Mouse (Mus musculus): ENCODE measurements around the gene Hoxa9. TPM values are rescaled to one million over a fixed set of nuclear protein-coding genes. Genes with fewer than 3 reads are reported as not detected.

The Hoxa9 gene
- polyA plus RNA-seq, 1 experiment from 2014 or later = 67.8 TPM

DNA sequence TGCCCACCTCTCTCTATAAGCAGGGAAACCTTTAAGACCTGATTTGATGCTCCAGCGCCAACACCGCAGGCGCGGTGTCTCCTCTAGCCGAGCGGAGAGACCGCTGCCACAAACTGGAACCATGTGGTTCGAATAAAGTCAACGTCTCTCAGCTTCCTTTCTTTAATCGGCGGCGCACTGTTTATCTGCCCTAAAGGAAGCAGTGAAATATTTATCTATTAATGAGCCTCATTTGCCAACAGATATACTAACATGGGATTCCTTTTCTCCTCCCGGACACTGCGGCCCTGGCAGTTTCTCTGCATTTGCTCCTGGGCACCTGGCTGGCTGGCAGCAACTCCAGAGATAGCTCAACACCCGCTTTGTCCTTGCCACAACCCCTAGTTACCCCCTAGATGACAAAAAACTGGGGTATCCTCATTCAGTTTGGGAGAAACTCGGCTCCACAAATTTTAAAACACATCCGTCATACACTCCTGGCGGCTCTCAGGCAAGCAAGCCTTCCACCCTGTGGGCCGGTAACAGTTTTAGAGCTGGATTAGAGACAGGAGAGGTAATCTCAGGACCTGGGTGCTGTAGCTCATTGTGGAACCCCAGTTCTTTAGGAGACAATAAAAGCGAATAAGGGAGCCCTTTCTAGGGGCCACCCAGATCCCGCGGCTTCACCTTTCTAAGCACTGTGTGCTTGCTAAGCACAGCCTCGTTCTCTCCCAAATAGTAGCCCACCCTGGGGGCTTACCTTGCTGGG is 12.8 kb downstream of the Hoxa9 start:
- H3K36me3 ChIP-seq (ENCODE audit: control insufficient read depth, insufficient read depth, low read length) = peaks cover 2% of the 10 kb centered on the region; the same call in 1 of the 2 replicates
- H3K4me1 ChIP-seq (ENCODE audit: control insufficient read depth, insufficient read depth, low read length) = peaks cover 50% of the 10 kb centered on the region
- WGBS = 8% methylated on average over 23 of the region's 23 CpGs
- H3K27me3 ChIP-seq (ENCODE audit: control insufficient read depth, insufficient read depth, low read length) = 0 out of 2 replicates have a peak, but pooled peaks cover 7% of the 10 kb centered on the region
- no peak for ATAC-seq (ENCODE audit: low FRiP score, low TSS enrichment)
- H3K9ac ChIP-seq (ENCODE audit: low read depth, low read length) = peak overlapping the region; percentile 87
- H3K27ac ChIP-seq (ENCODE audit: low read depth, low read length) = peak overlapping the region; percentile 98
- H3K9me3 ChIP-seq (ENCODE audit: control insufficient read depth, low read length) = no peaks in the 10 kb centered on the region
- H3K4me2 ChIP-seq (replicated peaks; ENCODE audit: low read depth, low read length) = peak overlapping the region; percentile 97
- peak overlapping the region; percentile 64 for H3K4me3 ChIP-seq (ENCODE audit: low read length)

DNA sequence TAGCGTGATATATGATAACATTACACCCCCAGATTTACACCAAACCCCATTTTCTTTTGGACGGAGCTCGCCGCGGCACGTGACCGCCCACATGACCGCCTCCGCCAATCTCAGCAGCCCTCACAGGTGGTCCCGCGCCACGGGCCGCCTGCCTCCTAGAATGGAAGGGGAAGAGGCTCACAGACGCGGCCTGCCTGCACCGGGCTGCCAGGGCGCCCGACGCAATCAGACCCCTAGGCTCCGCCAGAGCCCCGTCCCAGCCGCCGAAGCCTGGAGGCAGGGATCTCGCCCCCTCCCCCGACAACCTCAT is 13.5 kb downstream of the Hoxa9 start:
- Histone ChIP-seq H3K27ac (ENCODE audit: low read depth, low read length) (peak overlapping the region; percentile 98), H3K9ac (ENCODE audit: low read depth, low read length) (peak overlapping the region; percentile 95), H3K9me3 (ENCODE audit: control insufficient read depth, low read length) (no peaks in the 10 kb centered on the region), H3K4me1 (ENCODE audit: control insufficient read depth, insufficient read depth, low read length) (peaks cover 50% of the 10 kb centered on the region), H3K27me3 (ENCODE audit: control insufficient read depth, insufficient read depth, low read length) (0 out of 2 replicates have a peak, but pooled peaks cover 7% of the 10 kb centered on the region), H3K4me3 (ENCODE audit: low read length) (peak overlapping the region; percentile 64), H3K36me3 (ENCODE audit: control insufficient read depth, insufficient read depth, low read length) (no peaks in the 10 kb centered on the region; the same call in 1 of the 2 replicates), H3K4me2 (replicated peaks; ENCODE audit: low read depth, low read length) (peak overlapping the region; percentile 97)
- ATAC-seq (ENCODE audit: low FRiP score, low TSS enrichment) = peak; percentile 79
- WGBS = under 1% methylated on average over 25 of the region's 25 CpGs

DNA sequence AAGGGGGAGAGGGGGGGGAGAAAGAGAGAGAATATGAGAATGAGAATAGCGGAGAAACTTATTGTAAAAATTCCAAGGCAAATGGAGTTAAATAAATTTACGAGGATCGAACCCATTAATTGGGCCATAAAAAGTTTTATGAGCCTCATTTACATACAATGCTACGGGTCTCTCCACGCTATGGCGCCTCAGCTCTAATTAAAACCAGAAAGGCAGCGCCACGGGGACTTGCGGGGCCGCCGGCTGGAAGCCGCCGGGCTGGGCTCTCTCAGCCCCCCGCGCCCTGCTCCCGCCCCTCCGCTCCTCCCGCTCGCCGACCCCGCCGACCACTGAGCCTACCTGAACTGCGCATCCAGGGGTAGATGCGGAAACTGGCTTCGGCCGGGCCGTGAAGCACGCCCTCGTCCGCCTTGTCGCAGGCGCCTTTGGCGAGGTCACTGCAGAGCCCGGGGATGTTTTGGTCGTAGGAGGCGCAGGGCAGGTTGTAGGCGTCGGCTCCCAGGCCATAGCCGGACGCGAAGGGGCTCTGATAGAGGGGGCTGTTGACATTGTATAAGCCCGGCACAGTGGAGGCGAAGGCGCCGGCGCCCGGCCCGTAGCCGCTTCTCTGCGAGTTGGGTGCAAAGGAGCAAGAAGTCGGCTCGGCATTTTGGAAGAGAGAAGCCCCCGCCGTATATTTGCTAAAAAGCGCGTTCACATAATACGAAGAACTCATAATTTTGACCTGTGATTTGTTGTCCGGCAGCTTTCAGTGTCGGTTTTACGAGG is 14.0 kb downstream of the Hoxa9 start:
- peak overlapping the region; percentile 95 for H3K9ac ChIP-seq (ENCODE audit: low read depth, low read length)
- ATAC-seq (ENCODE audit: low FRiP score, low TSS enrichment) = no peak
- H3K27ac ChIP-seq (ENCODE audit: low read depth, low read length) = peak overlapping the region; percentile 98
- no peaks in the 10 kb centered on the region for H3K9me3 ChIP-seq (ENCODE audit: control insufficient read depth, low read length)
- peak overlapping the region; percentile 97 for H3K4me2 ChIP-seq (replicated peaks; ENCODE audit: low read depth, low read length)
- under 1% methylated on average over 60 of the region's 60 CpGs for WGBS
- peak overlapping the region; percentile 64 for H3K4me3 ChIP-seq (ENCODE audit: low read length)
- peaks cover 46% of the 10 kb centered on the region for H3K4me1 ChIP-seq (ENCODE audit: control insufficient read depth, insufficient read depth, low read length)
- H3K27me3 ChIP-seq (ENCODE audit: control insufficient read depth, insufficient read depth, low read length) = 0 out of 2 replicates have a peak, but pooled peaks cover 3% of the 10 kb centered on the region
- H3K36me3 ChIP-seq (ENCODE audit: control insufficient read depth, insufficient read depth, low read length) = no peaks in the 10 kb centered on the region; the same call in 1 of the 2 replicates

DNA sequence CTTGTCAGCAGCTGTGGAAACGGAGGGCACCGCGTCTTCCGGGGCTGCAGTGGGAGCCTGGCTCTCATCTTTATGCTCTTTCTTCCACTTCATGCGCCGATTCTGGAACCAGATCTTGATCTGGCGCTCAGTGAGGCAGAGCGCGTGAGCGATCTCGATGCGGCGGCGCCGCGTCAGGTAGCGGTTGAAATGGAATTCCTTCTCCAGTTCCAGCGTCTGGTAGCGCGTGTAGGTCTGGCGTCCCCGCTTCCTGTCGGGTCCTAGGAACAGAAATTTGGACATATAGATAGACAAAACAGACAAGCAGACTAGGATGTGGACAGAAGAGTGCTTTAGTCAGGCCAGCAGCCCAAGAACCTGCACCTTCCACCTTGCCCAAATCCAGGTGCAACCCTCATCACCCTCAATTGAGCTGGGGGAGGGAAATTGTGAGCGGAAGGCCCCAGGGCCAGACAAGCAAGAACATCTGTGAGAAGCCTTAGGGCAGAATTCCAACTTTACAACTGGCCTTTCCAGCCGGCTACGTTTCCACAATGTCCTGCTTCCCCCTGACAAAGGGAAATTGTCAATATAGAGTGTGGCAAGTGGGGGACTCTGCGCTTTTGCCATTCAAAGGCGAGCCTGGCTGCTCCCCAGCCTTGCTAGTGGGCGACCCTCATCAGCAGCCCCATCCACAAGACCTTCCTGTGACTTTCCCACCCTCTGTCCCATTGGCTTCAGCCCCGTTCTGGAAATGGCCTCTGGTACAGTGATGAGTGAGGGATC is 14.9 kb downstream of the Hoxa9 start:
- Histone ChIP-seq H3K36me3 (ENCODE audit: control insufficient read depth, insufficient read depth, low read length) (no peaks in the 10 kb centered on the region; the same call in 1 of the 2 replicates), H3K4me3 (ENCODE audit: low read length) (peak overlapping the region; percentile 64), H3K9me3 (ENCODE audit: control insufficient read depth, low read length) (no peaks in the 10 kb centered on the region), H3K4me2 (replicated peaks; ENCODE audit: low read depth, low read length) (peak overlapping the region; percentile 97), H3K27me3 (ENCODE audit: control insufficient read depth, insufficient read depth, low read length) (peaks cover 3% of the 10 kb centered on the region; the same call in 1 of the 2 replicates), H3K27ac (ENCODE audit: low read depth, low read length) (peak overlapping the region; percentile 98), H3K9ac (ENCODE audit: low read depth, low read length) (peak overlapping the region; percentile 95), H3K4me1 (ENCODE audit: control insufficient read depth, insufficient read depth, low read length) (peaks cover 46% of the 10 kb centered on the region)
- ATAC-seq (ENCODE audit: low FRiP score, low TSS enrichment) = no peak
- under 1% methylated on average over 30 of the region's 30 CpGs for WGBS

DNA sequence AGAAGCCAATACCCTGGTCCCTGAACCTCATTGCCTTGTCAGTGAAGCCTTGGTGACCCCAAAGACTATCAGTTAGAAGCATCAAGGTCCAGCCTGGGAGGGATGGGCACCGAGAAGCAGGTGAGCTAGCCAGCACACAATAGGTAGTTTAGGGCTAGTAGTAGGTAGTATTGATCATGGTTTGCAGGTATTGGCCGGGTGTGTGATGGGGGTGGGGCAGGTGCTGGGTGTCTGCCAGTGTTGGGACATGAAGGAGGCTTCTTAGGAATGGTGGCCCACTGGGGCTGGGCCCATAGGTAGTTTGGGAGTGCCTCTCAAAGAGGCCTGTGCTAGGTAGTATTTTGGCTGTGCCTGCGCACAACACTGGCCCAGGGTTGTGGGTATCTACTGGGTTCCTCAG is 15.8 kb downstream of the Hoxa9 start:
- peaks cover 2% of the 10 kb centered on the region; the same call in 1 of the 2 replicates for H3K27me3 ChIP-seq (ENCODE audit: control insufficient read depth, insufficient read depth, low read length)
- H3K4me3 ChIP-seq (ENCODE audit: low read length) = peak overlapping the region; percentile 64; the same call in 1 of the 2 replicates
- H3K27ac ChIP-seq (ENCODE audit: low read depth, low read length) = peak overlapping the region; percentile 27; the same call in 1 of the 2 replicates
- H3K4me2 ChIP-seq (replicated peaks; ENCODE audit: low read depth, low read length) = peak overlapping the region; percentile 97
- H3K9me3 ChIP-seq (ENCODE audit: control insufficient read depth, low read length) = no peaks in the 10 kb centered on the region
- WGBS = 24% methylated on average over 3 of the region's 3 CpGs
- peaks cover 39% of the 10 kb centered on the region for H3K4me1 ChIP-seq (ENCODE audit: control insufficient read depth, insufficient read depth, low read length)
- ATAC-seq (ENCODE audit: low FRiP score, low TSS enrichment) = no peak
- H3K36me3 ChIP-seq (ENCODE audit: control insufficient read depth, insufficient read depth, low read length) = no peaks in the 10 kb centered on the region; the same call in 1 of the 2 replicates
- H3K9ac ChIP-seq (ENCODE audit: low read depth, low read length) = peak overlapping the region; percentile 95

DNA sequence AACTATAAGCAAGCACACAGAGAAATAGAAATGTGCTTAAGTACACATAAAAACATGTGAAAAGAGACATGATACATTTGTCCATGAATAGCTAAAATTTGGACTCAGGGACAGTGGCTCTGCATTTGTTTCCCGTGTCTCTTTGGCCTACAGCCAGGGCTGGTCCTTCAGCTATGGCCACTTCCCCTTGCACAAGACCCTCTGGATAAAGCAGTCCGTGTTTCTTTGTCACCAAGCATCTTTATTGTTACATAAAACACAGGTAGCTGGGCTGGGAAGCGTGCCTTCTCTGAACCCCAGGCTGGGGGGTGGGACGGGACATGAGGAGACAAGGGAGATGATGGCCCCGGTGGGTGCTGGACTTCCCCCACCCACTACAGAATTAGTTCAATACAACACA is 16.6 kb downstream of the Hoxa9 start:
- H3K4me1 ChIP-seq (ENCODE audit: control insufficient read depth, insufficient read depth, low read length) = peaks cover 36% of the 10 kb centered on the region
- peak overlapping the region; percentile 27; the same call in 1 of the 2 replicates for H3K27ac ChIP-seq (ENCODE audit: low read depth, low read length)
- no peak for ATAC-seq (ENCODE audit: low FRiP score, low TSS enrichment)
- peak overlapping the region; percentile 15; the same call in 1 of the 2 replicates for H3K4me3 ChIP-seq (ENCODE audit: low read length)
- H3K27me3 ChIP-seq (ENCODE audit: control insufficient read depth, insufficient read depth, low read length) = no peaks in the 10 kb centered on the region; the same call in 1 of the 2 replicates
- H3K9ac ChIP-seq (ENCODE audit: low read depth, low read length) = peak overlapping the region; percentile 91; the same call in 1 of the 2 replicates
- peak overlapping the region; percentile 97 for H3K4me2 ChIP-seq (replicated peaks; ENCODE audit: low read depth, low read length)
- H3K36me3 ChIP-seq (ENCODE audit: control insufficient read depth, insufficient read depth, low read length) = no peaks in the 10 kb centered on the region; the same call in 1 of the 2 replicates
- H3K9me3 ChIP-seq (ENCODE audit: control insufficient read depth, low read length) = no peaks in the 10 kb centered on the region
- 21% methylated on average over 5 of the region's 5 CpGs for WGBS

DNA sequence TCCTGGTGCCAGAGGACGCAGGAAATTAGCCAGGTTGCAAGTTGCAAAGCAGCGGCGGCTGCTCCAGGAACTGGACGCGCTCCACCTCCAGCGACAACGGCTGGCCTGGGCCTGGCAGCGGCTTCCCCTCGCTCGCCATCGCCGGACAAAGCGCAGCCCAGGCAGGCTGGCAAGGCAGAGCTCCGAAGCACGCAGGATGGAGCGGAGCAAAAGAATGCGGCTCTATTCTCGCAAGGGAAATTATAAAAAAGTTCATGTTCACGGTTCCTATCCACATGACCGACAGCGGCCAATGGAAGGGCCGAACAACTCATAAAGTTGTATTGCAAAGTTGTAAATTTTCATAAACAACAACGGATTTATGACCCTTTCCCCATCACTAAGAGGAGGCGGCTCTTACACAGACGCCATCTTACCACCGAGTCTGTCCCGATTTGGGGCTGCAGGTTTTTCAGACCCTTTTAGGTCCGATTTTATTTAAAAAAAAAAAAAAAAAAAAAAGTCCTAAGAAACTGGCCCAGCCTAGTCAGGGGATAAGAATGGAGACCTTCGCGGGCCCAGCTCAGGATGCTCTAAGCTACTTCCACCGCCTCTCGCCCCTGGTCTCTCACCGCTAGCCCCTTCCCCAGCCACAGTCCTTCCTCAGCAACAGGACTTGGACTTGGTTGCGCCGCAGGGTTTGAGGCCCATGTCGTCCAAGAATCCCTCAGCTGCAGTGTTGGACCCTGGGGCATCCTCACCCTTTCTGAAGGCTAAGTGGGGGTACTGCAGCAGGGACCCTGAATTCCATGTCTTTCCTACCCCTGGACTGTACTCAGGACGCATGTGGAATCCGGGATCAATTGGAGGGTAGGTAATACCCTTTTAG is 17.5 kb downstream of the Hoxa9 start, which contains the start of the genes Hoxa3 and Gm28308:
Hoxa3 (minus strand) TSS at position 218 of the 868 bp plus-strand sequence.
Gm28308 (minus strand) TSS at position 221 of the 868 bp plus-strand sequence.
- Histone ChIP-seq H3K9ac (ENCODE audit: low read depth, low read length) (peak within 1 kb of the TSS; percentile 91), H3K4me1 (ENCODE audit: control insufficient read depth, insufficient read depth, low read length) (peaks cover 29% of the 10 kb centered on the region), H3K9me3 (ENCODE audit: control insufficient read depth, low read length) (no peaks in the 10 kb centered on the region), H3K4me2 (replicated peaks; ENCODE audit: low read depth, low read length) (peak within 1 kb of the TSS; percentile 97), H3K27me3 (ENCODE audit: control insufficient read depth, insufficient read depth, low read length) (no peaks in the 10 kb centered on the region; the same call in 1 of the 2 replicates), H3K27ac (ENCODE audit: low read depth, low read length) (peak within 1 kb of the TSS; percentile 95), H3K36me3 (ENCODE audit: control insufficient read depth, insufficient read depth, low read length) (no peaks in the 10 kb centered on the region; the same call in 1 of the 2 replicates), H3K4me3 (ENCODE audit: low read length) (peak within 1 kb of the TSS; percentile 89)
- WGBS = 2% methylated on average over 38 of the region's 38 CpGs
- peak; percentile 63 for ATAC-seq (ENCODE audit: low FRiP score, low TSS enrichment)

Data from kidney, embryonic 14.5 days (tissue).